Mouse (Mus musculus): ENCODE measurements at regions not wholly inside any gene's neighbourhood (a gene's known extent, or its start where the extent isn't known, plus 50 kb on each side); places are given as distances from the start of the nearest gene placed in this dataset.

DNA sequence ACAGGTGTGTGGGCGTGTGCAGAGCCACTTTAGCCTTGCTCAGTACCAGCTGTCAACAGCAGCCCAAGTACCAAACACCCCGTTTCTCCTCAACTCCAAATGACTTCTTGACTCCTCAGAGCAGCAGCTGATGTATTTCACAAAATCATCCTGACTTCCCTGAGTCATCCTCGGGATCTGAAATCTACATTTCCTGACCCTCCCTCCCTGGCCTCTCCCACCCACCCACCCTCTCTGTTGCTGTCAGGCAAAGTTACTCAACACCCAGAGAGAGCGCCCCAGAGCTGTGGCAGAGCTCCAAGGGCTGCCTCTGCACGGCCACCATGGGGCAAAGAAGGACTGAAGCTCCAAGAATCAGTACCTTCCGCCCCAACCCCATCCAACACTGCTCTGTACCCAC is 83.5 kb upstream of the Cyp1b1 start:
- CTCF ChIA-PET, result interaction anchor here (0.5 to 2.9 kb wide), 9 partner anchors 10 to 707 kb away, joined by 3 to 11 read pairs (median 7); partner anchors contain the start of gene Cyp1b1 (in 1 of the 4)
- POLR2A ChIA-PET, result interaction anchor here in 1 of 4 experiments (1.7 to 2.1 kb wide), 2 partner anchors 13 kb away, joined by 6 to 9 read pairs; no protein-coding TSS in a partner anchor

DNA sequence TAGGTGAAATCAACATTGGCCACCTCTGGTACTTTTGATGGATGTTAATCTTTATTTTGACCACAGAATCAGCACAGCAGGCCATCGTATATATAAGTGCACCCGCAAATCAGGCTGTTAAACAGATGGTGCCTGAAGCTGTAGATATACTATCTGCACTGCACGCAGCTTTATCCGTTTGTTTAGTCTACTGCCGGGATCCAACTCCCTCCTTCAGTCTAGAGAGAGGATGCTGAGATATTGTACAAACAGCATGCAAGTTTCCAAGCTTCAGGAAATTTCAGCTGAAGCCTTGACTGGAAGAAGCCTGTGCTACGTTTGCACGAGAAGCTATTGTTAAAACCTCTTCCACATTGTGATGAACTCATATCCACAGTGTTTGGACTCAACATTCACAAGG is 75.3 kb upstream of the Cyp1b1 start:
- ChIA-PET CTCF (interaction anchor here in 2 of 4 experiments (1.1 to 2.9 kb wide), 2 partner anchors 9 kb away, joined by 4 to 11 read pairs; no protein-coding TSS in a partner anchor), POLR2A (interaction anchor here in 1 of 4 experiments (1.1 to 2.4 kb wide), 2 partner anchors 19 to 22 kb away, joined by 3 to 7 read pairs; no protein-coding TSS in a partner anchor)

DNA sequence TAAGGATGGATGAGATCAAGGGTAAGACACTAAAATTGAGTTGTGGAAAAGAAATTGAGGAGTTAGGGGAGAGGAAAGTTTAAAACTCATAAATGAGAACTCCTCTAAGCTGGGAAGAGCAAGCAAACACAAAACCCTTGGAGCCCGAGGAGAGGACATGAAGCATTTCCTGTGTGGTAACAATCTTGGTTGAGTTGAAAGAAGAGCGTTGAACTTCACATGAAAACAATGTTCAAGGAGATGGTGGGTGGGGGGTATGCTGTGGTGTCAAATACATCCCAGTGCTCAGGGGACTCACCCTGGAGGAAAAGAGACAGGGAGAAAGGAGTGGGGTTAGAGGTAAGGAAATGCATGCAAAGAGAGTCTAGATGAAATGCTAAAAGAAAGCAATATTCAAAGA is 72.3 kb upstream of the Cyp1b1 start:
- POLR2A ChIA-PET, result no interaction called here
- CTCF ChIA-PET, result interaction anchor here in 2 of 4 experiments (0.6 to 2.9 kb wide), 3 partner anchors 12 to 596 kb away, joined by 3 to 11 read pairs (median 3); no protein-coding TSS in a partner anchor

DNA sequence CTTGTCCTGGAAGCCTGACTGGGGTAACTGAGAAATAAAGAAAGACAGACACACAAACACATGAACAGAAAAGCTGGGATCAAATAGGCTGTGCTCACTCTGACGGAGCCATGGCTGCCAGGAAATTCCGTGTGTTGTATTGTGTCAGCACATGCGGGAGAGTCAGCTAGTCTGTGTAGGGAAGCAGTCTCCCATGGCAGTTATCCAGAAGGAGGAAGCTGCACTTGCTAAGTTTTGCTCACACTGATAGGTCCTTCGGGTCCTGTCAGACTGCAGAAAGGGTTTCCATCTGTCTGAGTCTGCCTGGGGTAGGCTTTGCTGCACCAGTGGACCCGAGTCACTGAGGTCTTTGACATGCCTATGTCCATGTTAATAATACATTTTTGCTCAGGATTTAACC is 71.8 kb upstream of the Cyp1b1 start:
- CTCF ChIA-PET, result interaction anchor here in 2 of 4 experiments (0.6 to 1.0 kb wide), 2 partner anchors 12 to 596 kb away, joined by 3 read pairs; no protein-coding TSS in a partner anchor
- POLR2A ChIA-PET, result interaction anchor here in 1 of 4 experiments (2.5 kb wide), 1 partner anchor 13 kb away, joined by 9 read pairs; no protein-coding TSS in a partner anchor

DNA sequence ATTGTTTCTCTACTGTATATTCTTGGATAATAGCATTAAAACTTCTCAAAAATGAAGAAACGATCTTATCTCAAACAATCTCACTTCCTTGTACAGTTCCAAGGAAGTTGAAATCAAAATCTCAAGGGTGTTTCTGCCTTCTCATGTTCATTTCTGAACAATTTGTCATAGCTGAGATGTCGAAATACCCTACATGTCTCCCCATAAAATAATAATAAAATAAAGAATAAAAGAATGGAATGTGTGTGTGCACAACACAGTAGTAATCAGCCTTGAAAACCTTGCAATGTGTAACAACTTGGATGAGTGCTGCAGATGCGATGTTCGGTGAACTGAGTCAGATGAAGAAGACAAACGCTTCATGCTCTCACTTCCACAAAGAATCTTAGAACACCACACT is 71.4 kb upstream of the Cyp1b1 start:
- CTCF ChIA-PET, result no interaction called here
- POLR2A ChIA-PET, result interaction anchor here in 1 of 4 experiments (2.5 kb wide), 1 partner anchor 13 kb away, joined by 9 read pairs; no protein-coding TSS in a partner anchor

DNA sequence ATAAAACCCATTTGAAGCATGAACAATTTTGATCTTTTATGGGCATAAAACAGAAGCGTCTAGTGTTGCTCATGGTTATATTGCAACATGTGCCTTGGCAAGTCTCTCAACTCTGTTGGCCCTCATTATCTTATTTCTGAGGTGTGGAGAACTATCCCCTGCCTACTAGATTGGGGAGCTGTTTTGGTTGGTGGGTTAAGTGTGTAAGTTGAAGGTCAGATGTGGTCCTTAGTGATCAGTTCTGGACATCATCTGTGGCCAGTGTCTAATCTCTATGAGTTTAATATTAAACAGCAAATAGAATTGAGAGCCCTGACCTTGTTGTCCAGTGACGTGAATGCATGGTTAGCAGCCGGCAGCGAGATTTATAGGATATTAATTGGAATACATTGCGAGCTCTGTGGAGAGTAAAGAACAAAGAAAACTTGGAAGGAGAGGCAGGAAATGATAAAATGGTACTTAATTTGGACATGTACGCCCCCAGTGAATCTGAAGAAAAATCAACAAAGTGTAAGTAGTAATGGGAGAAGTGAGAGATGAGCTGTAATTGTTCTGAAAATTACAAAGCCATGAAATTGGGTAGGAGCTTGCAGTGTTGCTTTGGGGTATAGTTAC is 69.5 kb upstream of the Cyp1b1 start:
- POLR2A ChIA-PET, result interaction anchor here in 1 of 4 experiments (1.1 to 2.5 kb wide), 2 partner anchors 10 to 15 kb away, joined by 3 to 9 read pairs; no protein-coding TSS in a partner anchor
- CTCF ChIA-PET, result interaction anchor here in 1 of 4 experiments (0.6 kb wide), 1 partner anchor 1192 kb away, joined by 3 read pairs; no protein-coding TSS in a partner anchor

DNA sequence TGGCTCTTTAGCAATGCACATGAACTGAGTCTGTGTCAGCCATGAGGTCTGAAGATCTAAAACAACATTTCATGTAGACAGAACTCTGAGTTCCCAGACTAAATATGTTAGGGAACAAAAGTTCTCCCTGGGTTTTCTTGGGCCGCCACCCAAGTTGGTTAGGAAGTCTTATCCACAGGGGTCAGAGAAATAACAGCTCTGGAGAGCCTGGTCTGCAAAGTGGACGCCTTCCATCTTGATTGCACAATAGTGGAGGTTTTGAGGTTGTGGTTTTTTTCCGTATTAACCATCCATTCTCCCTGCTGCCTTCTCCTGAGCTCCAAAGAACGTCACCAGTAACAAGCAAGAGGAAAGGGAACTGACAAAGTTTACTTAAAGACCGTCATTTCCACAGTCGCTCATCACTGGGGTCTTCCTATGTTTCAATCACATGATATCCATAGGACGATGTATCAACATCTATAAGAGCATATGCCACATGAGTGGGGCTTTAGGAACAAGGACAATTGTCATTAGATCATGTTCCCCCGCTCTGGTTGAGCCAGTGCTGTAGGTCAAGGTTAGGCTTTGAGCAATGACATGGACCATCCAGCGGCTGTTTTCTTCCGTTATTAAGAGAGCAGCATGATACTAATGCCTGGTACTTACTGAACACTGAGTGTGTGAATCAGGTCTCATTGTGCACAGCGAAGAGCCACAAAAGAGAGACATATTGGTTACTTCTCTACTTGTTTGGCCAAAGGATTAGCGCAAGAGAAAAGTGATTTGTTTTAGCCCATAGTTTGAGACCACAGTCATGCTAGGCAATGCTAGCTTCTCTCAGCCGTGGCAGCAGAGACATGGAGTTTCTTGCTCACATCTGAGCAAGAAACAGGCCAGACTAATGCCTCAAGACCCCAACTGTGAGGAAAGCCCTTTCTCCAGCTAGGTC is 67.1 kb upstream of the Cyp1b1 start:
- ChIA-PET POLR2A (interaction anchor here in 1 of 4 experiments (0.6 kb wide), 1 partner anchor 100 kb away, joined by 4 read pairs; no protein-coding TSS in a partner anchor), CTCF (no interaction called here)

DNA sequence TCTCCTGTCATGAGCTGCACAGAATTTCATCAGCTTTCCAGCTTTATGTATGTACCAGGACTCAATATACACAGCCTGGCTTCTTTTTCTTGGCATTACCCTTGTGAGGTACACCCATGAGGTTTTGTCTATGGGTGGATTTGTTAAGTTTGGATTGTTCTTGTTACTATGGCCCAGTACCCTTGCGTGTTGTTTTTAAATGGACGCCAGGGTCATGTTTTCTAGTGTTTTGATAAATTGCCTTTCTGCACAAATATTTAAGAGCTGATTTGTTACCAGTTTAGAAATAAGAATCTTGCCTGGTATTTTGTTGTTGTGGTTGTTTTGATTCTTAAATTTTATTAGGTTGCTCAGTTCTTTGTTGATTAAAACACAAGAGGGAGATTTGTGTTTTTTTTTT is 66.4 kb upstream of the Cyp1b1 start:
- POLR2A ChIA-PET, result no interaction called here
- CTCF ChIA-PET, result no interaction called here

DNA sequence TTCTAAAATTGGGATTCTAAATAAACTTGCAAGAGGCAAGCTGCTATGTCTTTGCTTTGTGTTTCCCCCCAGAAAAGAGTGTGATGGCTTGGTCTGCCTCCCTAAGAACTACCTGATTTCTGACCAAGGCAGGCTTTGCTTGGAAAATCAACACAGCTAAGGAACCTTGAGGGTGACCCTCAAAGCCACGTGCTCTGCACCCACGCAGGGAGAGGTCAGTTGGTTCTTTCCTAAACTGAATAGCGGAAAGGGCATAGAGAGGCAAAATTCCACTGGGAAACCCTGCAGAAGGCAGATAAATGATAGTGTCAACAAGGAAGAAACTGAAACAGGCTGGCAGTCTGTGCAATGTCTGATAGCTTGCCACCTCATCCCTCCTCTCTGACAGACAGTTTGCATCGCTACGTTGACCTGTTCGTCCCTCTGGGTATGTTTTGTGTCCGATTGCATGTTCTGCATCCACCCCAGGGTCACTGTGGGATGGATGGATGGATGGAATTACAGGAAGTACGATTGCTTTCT is 63.1 kb upstream of the Cyp1b1 start:
- ChIA-PET POLR2A (interaction anchor here in 2 of 4 experiments (0.6 to 1.0 kb wide), 3 partner anchors 10 to 21 kb away, joined by 3 read pairs; no protein-coding TSS in a partner anchor), CTCF (no interaction called here)

DNA sequence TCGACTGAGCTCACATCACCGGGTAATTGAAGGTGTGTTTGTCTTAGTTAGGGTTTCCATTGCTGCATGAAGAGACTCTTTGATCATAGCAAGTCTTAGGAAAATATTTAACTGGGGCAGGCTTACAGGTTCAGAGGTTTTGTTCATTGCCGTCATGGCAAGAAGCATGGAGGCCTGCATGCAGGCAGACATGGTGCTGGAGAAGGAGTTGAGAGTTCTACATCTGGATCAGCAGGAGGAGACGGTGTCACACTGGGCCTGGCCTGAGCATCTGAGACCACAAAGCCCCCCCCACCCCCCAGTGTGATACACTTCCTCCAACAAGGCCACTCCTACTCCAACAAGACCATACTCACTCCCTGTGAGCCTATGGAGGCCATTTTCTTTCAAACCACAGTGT is 61.3 kb upstream of the Cyp1b1 start:
- ChIA-PET CTCF (interaction anchor here in 1 of 4 experiments (0.6 kb wide), 1 partner anchor 23 kb away, joined by 6 read pairs; no protein-coding TSS in a partner anchor), POLR2A (no interaction called here)

DNA sequence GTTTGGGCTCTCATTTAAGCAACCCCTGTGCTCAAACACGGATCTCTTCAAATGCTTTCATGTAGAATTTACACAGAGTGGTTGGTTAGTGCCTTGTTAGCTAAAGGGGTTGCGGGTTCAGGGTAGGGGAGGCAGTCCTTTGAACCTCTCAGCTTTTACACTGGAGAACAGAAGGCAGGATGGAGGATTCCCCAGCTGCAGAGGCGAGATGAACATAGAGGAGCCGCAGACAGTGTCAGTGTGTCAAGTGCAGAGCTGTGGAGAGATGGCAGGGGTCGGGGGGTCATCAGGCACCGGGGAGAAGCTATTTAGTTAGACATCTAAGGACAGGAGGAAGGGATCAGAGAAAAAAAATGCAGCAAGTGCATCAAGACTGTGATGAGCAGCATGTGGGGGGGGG is 60.4 kb upstream of the Cyp1b1 start:
- POLR2A ChIA-PET, result interaction anchor here in 1 of 4 experiments (0.5 kb wide), 1 partner anchor 449 kb away, joined by 7 read pairs; the partner anchor contains the start of gene Gemin6
- CTCF ChIA-PET, result interaction anchor here in 1 of 4 experiments (0.6 kb wide), 1 partner anchor 147 kb away, joined by 8 read pairs; no protein-coding TSS in a partner anchor

DNA sequence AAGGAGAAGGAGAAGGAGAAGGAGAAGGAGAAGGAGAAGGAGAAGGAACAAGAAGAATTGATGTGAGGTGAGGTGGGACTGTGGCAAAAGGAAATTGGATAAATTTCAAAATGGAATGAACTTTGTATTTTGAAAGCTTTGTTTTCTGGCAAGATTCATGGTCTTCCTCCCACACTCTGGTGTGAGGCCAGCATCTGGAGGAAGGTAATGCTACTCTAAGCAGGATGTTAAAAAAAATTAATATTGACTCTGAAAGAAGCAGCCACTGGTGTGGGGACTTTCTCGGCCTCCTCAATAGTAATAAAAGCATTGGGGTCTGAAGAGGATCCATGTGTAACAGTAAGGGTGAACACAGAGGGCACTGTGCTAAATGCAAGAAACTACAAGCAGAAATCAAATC is 59.4 kb upstream of the Cyp1b1 start:
- ChIA-PET CTCF (no interaction called here), POLR2A (interaction anchor here in 1 of 4 experiments (0.6 to 0.7 kb wide), 2 partner anchors 11 to 1378 kb away, joined by 3 read pairs; no protein-coding TSS in a partner anchor)

DNA sequence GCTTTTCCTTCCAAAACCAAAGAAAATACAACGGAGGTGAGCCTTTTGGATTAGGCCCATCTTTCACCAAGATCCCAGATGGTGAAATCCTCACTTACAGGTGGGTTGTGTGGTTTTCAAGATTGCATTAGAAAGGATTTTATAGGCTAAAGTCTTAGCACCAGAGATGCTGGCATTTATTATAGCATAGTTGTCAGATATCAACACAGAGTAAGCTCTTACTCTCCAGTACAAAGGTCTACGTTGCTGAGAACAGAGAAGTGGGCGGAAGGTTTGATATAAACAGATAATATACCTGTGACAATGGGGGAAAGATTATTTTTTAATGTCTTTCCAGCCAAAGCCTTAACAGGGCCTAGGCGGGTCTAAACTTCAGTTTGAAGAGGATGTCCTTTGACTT is 57.4 kb upstream of the Cyp1b1 start:
- ChIA-PET CTCF (no interaction called here), POLR2A (no interaction called here)

DNA sequence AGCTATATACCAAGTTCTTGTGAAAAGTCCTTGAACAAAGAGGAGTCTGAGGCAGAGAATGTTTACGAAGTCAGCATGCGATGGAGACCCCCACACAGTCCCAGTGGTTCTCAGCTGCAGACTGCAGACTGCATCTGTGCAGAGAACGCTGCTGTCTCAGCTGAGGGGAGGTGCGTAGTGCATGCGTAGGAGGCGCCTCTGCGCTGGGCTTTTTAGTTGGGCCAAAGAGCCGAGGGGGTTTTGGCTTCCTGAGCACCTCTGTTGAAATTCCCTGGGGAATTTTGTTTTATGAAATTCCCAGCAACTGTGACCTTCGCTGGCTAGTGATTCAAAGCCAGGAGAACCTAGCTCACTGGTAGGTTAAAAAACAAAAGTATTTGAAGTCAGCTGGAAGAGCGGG is 56.9 kb upstream of the Cyp1b1 start:
- ChIA-PET CTCF (interaction anchor here in 1 of 4 experiments (0.5 kb wide), 1 partner anchor 206 kb away, joined by 9 read pairs; no protein-coding TSS in a partner anchor), POLR2A (no interaction called here)

DNA sequence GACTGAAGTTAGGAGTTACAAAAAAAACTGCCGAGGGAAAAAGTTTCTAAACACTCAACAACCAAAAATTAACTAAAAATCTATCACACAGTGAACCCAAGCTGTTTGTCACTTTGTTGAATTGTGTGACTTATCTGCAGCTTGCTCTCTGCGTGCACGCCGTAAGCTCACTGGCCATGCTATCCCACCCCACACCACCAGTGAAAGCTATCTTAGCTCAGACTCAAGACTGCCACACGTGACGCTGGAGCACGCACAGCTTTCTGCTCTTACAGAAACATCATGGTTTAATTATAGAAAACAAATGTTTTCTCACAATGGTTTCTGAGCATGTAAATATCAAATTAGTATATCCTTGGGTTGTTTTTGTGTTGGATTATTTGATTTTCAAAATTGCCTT is 56.0 kb upstream of the Cyp1b1 start:
- CTCF ChIA-PET, result no interaction called here
- POLR2A ChIA-PET, result interaction anchor here in 2 of 4 experiments (0.5 to 0.7 kb wide), 2 partner anchors 101 to 120 kb away, joined by 3 read pairs; no protein-coding TSS in a partner anchor

DNA sequence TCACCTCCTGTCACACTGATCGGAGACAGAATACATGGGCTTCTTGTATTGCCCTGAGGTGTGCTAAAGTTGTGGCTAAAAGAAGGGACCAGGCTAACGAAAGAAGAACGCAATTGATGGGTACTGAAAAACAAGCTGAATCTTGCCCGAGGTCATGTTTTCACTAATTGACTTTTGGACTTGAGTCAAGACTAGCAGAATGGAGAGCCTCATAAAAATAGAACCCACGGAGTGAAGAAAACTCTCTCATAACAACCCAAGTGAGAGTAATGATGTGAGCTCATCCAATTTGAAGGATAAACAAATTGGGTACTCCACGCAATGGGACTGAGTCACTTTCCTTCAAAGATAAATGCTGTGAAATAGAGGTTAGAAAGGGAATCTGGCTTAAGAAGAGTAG is 55.0 kb upstream of the Cyp1b1 start:
- POLR2A ChIA-PET, result no interaction called here

DNA sequence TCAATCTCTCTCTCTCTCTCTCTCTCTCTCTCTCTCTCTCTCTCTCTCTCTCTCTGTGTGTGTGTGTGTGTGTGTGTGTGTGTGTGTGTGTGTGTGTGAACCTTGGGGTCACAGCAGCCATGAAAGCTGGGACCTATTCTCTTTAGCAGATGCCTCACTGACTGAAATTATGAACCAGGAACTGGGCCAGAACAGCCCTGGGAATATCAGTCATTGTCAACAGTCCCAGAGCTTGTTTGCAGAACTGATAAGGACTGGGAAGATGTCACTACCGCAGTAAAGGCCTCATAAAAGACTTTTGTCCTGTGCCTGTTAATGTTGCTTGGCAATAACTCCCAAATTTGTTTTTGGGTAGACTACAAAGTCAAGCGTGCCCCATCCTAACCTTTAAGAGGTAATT is 53.2 kb upstream of the Cyp1b1 start:
- ChIA-PET POLR2A (interaction anchor here in 3 of 4 experiments (0.6 to 1.0 kb wide), 5 partner anchors 9 to 232 kb away, joined by 3 to 4 read pairs (median 3); no protein-coding TSS in a partner anchor), CTCF (no interaction called here)

More for the DNA sequence above, 55.0 kb upstream of the Cyp1b1 start:
- CTCF ChIA-PET, result no interaction called here

DNA sequence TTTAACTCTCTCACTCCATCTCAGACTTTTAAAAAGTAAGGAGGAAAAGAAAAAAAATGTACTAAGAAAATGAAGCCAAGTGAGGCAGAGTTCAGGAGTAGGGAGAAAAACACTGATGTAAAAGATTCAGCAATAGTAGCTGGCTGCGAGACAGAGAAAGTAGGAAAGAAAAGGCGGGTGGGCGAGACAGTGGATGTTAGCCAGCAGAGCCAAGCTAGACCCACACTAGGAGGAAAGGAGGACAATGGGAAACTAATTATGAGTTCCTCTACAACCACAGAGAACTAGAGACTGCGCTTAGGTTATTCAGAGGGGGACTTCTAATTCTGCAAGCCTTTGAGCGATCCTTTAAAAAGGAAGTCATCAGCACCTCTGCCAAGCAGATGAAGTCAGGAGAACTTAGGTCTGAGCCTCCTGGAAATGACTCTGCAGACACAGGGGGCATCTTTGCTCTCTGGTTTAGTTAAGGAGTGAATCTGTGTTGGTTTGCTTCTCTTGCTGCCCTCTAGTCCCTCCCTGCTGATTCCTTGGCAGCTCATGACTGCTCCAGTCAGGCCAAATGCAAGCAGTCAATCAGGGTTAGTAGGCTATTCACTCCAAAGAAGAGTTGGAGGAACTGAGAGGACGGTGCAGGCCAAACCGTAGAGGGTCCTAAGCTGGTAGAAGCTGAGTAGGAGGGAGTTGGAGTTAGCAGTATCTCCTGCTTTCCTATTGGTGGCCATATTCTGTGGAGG is 50.4 kb upstream of the Cyp1b1 start:
- POLR2A ChIA-PET, result no interaction called here
- CTCF ChIA-PET, result no interaction called here
